Mouse (Mus musculus): ENCODE data around the gene Lrp8.

The Lrp8 gene

DNA sequence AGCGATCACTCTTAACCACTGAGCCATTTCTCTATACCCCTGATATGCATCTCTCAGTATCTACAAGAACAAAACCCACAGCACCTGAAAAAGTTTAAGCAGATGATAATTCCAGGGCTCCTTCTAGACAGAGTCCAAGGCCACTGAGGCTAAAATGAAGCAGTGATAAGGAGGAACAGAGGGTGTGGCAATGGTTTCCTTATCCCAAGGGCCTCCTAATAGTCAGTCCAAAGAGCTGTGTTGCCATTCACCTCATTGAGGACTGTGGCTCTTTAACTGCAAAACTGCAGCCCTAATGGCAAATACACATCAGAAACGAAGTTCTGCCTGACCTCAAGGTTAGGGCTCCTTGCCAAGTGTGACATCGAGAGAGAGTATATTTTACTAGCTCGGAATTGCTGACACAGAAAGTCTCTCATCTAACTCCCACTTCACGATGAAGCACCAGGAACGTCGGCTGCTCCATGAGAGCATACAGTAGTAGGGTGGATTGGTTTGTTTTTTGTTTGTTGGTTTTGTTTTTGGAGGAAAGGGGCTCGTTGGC lies 119.2 kb downstream of the Lrp8 start:
- no peak for DNase-seq (ENCODE audit: low spot score in 2 of 2)

DNA sequence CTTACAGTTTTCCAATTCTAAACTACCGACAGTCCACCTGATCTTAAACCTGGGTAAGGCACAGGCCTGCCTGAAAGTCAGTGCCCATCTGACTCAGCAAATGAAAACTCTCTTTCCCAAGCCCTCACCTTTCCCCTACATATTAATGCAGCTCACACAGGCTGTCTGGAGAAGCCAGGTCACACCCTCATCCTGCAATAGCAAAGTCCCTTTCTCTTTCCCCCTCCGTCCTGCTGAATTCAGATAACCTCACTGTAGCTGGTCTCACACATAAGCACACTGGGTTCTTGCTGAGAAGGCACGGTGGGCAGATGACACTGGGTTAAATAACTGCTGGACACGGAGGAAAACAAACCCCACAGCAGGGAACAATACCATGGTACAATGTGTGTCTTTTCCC lies 119.9 kb downstream of the Lrp8 start:
- no peak for DNase-seq (ENCODE audit: low spot score in 2 of 2)

- DNase-seq (ENCODE audit: low spot score in 2 of 2) = peak; percentile 90 to 93
These were observed 121.2 kb downstream of the Lrp8 start, which contains the start of gene Cpt2 for GRCm38 (mm10) chr4:107923145-107923802. TSS of gene Cpt2 (minus strand) at chr4:107923610.

DNA sequence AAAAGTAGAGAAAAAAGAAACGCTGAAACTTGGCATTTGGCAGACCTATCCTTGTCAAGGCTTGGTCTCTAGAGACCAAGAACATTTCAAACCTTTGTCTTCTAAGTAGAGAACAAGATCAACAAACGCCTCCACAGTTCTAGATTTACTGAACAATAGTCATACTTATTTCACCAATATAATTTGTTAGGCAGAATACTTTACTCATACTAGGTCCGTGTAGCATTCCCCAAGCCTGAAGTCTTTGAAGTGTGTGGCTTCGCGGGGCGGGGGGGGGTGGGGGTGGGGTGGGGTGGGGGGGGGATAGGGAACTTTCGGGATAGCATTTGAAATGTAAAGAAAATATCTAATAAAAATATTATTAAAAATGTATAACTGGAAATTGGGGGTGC lies 121.7 kb downstream of the Lrp8 start:
- DNase-seq (ENCODE audit: low spot score in 2 of 2) = no peak
